Mouse (Mus musculus): ENCODE measurements around the gene Lrrc8c.

- TF ChIP-seq CTCF (IDR thresholded peaks at IDR 0.05; ENCODE audit: low read depth), result no peak
- no peak for TF ChIP-seq EP300 (IDR thresholded peaks at IDR 0.05; ENCODE audit: low read depth)
Observed at GRCm38 (mm10) chr5:105508813-105509212, 10.4 kb upstream of the Lrrc8c start.

All from liver, embryonic 14.5 days (tissue).